Mouse (Mus musculus) lung, adult 2 months (tissue): ENCODE data around the gene Eps15l1.

Experiments used
- CTCF ChIP-seq: fragments of 200-500 bp; IDR thresholded peaks from 2 replicates; pipeline ENCODE4 v1.5.1; 2011; ENCODE audit warnings: mild to moderate bottlenecking, low read length, control low read depth; ENCODE audit not compliant: insufficient read depth
- POLR2A ChIP-seq: fragments of 200-500 bp; IDR thresholded peaks from 2 replicates; pipeline ENCODE4 v1.6.1; 2011; ENCODE audit warnings: low read depth, mild to moderate bottlenecking, control low read depth, low read length, borderline replicate concordance; ENCODE audit errors: extremely low read depth

GRCm38 (mm10) chr8:72298928-72299327 is 122.3 kb downstream of the Eps15l1 start:
- no peak for TF ChIP-seq POLR2A
- no peak for TF ChIP-seq CTCF
